Mouse (Mus musculus) liver, embryonic 14.5 days (tissue): ENCODE data around the gene Gm49340.

Experiments
- CTCF ChIP-seq: IDR thresholded peaks from 2 replicates; pipeline ENCODE4 v1.5.1; 2016; ENCODE audit warnings: antibody characterized with exemption, low read depth, control low read depth
- EP300 ChIP-seq: IDR thresholded peaks from 2 replicates; pipeline ENCODE4 v1.6.1; 2016; ENCODE audit warnings: antibody characterized with exemption, low read depth

- TF ChIP-seq CTCF (no peak), EP300 (no peak)
Measured at GRCm38 (mm10) chr11:73329442-73329841, at the start of gene Gm49340, which contains the start of the genes Aspa and Spata22.
